Mouse (Mus musculus): ENCODE data around the gene Arfip2. TPM values are rescaled to one million over a fixed set of nuclear protein-coding genes. Genes with fewer than 3 reads are reported as not detected.

Arfip2 gene
- polyA plus RNA-seq, 1 experiment from 2014 or later = 39.9 TPM

- H3K36me3 ChIP-seq (ENCODE audit: control insufficient read depth, insufficient read depth) = peaks cover 37% of the 10 kb centered on the region
- H3K27me3 ChIP-seq (replicated peaks; ENCODE audit: control insufficient read depth, insufficient read depth, low read length) = no peaks in the 10 kb centered on the region
- H3K4me1 ChIP-seq (replicated peaks; ENCODE audit: control insufficient read depth, insufficient read depth, low read length) = peaks cover 8% of the 10 kb centered on the region; the same call in 1 of the 2 replicates
- peak; percentile 32 for ATAC-seq
- peak within 1 kb of the TSS; percentile 74 for H3K27ac ChIP-seq (ENCODE audit: low read depth, low read length)
- no peak for TF ChIP-seq CTCF (IDR thresholded peaks at IDR 0.05; ENCODE audit: low read depth)
- peak within 1 kb of the TSS; percentile 87 for H3K4me3 ChIP-seq (ENCODE audit: low read depth, low read length)
- H3K9ac ChIP-seq (ENCODE audit: low read depth, low read length) = peak within 1 kb of the TSS; percentile 72
- no peaks in the 10 kb centered on the region for H3K9me3 ChIP-seq (ENCODE audit: control insufficient read depth)
- WGBS = 0% methylated on average over 2 of the region's 2 CpGs
- H3K4me2 ChIP-seq (replicated peaks; ENCODE audit: low read depth) = peak within 1 kb of the TSS; percentile 88
Observed at GRCm38 (mm10) chr7:105639756-105640155, 460 bp downstream of the Arfip2 start, which contains the start of gene Timm10b. Gene Timm10b, plus strand, starts transcription at chr7:105640056.

GRCm38 (mm10) chr7:105639304-105639703 lies 912 bp downstream of the Arfip2 start:
- H3K9ac ChIP-seq (ENCODE audit: low read depth, low read length) = peak overlapping the region; percentile 68
- no peaks in the 10 kb centered on the region for H3K9me3 ChIP-seq (ENCODE audit: control insufficient read depth)
- no peak for TF ChIP-seq CTCF (IDR thresholded peaks at IDR 0.05; ENCODE audit: low read depth)
- ATAC-seq = no peak
- H3K4me3 ChIP-seq (ENCODE audit: low read depth, low read length) = peak overlapping the region; percentile 87
- H3K4me1 ChIP-seq (replicated peaks; ENCODE audit: control insufficient read depth, insufficient read depth, low read length) = peaks cover 8% of the 10 kb centered on the region; the same call in 1 of the 2 replicates
- H3K36me3 ChIP-seq (ENCODE audit: control insufficient read depth, insufficient read depth) = peaks cover 37% of the 10 kb centered on the region
- no peaks in the 10 kb centered on the region for H3K27me3 ChIP-seq (replicated peaks; ENCODE audit: control insufficient read depth, insufficient read depth, low read length)
- H3K4me2 ChIP-seq (replicated peaks; ENCODE audit: low read depth) = peak overlapping the region; percentile 88
- H3K27ac ChIP-seq (ENCODE audit: low read depth, low read length) = no peak overlapping the region
- WGBS = 56% methylated on average over 9 of the region's 9 CpGs

GRCm38 (mm10) chr7:105638776-105639175 lies 1.4 kb downstream of the Arfip2 start:
- H3K4me1 ChIP-seq (replicated peaks; ENCODE audit: control insufficient read depth, insufficient read depth, low read length) = peaks cover 8% of the 10 kb centered on the region; the same call in 1 of the 2 replicates
- no peaks in the 10 kb centered on the region for H3K27me3 ChIP-seq (replicated peaks; ENCODE audit: control insufficient read depth, insufficient read depth, low read length)
- no peak overlapping the region for H3K27ac ChIP-seq (ENCODE audit: low read depth, low read length)
- H3K4me3 ChIP-seq (ENCODE audit: low read depth, low read length) = no peak overlapping the region
- ATAC-seq = no peak
- H3K9me3 ChIP-seq (ENCODE audit: control insufficient read depth) = no peaks in the 10 kb centered on the region
- peak overlapping the region; percentile 88; the same call in 1 of the 2 replicates for H3K4me2 ChIP-seq (replicated peaks; ENCODE audit: low read depth)
- WGBS = 92% methylated on average over 6 of the region's 6 CpGs
- no peak overlapping the region for H3K9ac ChIP-seq (ENCODE audit: low read depth, low read length)
- TF ChIP-seq CTCF (IDR thresholded peaks at IDR 0.05; ENCODE audit: low read depth) = no peak
- peaks cover 35% of the 10 kb centered on the region for H3K36me3 ChIP-seq (ENCODE audit: control insufficient read depth, insufficient read depth)

GRCm38 (mm10) chr7:105635726-105636125 lies 4.5 kb downstream of the Arfip2 start:
- Histone ChIP-seq H3K27ac (ENCODE audit: low read depth, low read length) (no peak overlapping the region), H3K4me1 (replicated peaks; ENCODE audit: control insufficient read depth, insufficient read depth, low read length) (no peaks in the 10 kb centered on the region), H3K36me3 (ENCODE audit: control insufficient read depth, insufficient read depth) (peaks cover 28% of the 10 kb centered on the region), H3K27me3 (replicated peaks; ENCODE audit: control insufficient read depth, insufficient read depth, low read length) (no peaks in the 10 kb centered on the region), H3K9me3 (ENCODE audit: control insufficient read depth) (no peaks in the 10 kb centered on the region), H3K4me3 (ENCODE audit: low read depth, low read length) (no peak overlapping the region), H3K9ac (ENCODE audit: low read depth, low read length) (no peak overlapping the region), H3K4me2 (replicated peaks; ENCODE audit: low read depth) (no peak overlapping the region)
- 100% methylated on average over 2 of the region's 2 CpGs for WGBS
- ATAC-seq = no peak
- no peak for TF ChIP-seq CTCF (IDR thresholded peaks at IDR 0.05; ENCODE audit: low read depth)

- WGBS = 40% methylated on average over 9 of the region's 9 CpGs
- H3K9me3 ChIP-seq (ENCODE audit: control insufficient read depth) = no peaks in the 10 kb centered on the region
- H3K4me1 ChIP-seq (replicated peaks; ENCODE audit: control insufficient read depth, insufficient read depth, low read length) = no peaks in the 10 kb centered on the region
- no peak for TF ChIP-seq CTCF (IDR thresholded peaks at IDR 0.05; ENCODE audit: low read depth)
- no peak overlapping the region for H3K27ac ChIP-seq (ENCODE audit: low read depth, low read length)
- no peak for ATAC-seq
- H3K4me3 ChIP-seq (ENCODE audit: low read depth, low read length) = peak overlapping the region; percentile 83
- no peaks in the 10 kb centered on the region for H3K27me3 ChIP-seq (replicated peaks; ENCODE audit: control insufficient read depth, insufficient read depth, low read length)
- peak overlapping the region; percentile 94 for H3K4me2 ChIP-seq (replicated peaks; ENCODE audit: low read depth)
- H3K36me3 ChIP-seq (ENCODE audit: control insufficient read depth, insufficient read depth) = peaks cover 28% of the 10 kb centered on the region
- peak overlapping the region; percentile 69; the same call in 1 of the 2 replicates for H3K9ac ChIP-seq (ENCODE audit: low read depth, low read length)
Observed at GRCm38 (mm10) chr7:105634272-105634920, 5.8 kb downstream of the Arfip2 start.

- H3K4me2 ChIP-seq (replicated peaks; ENCODE audit: low read depth) = peak overlapping the region; percentile 94
Observed at GRCm38 (mm10) chr7:105633801-105634135, 6.4 kb downstream of the Arfip2 start.

More at GRCm38 (mm10) chr7:105633801-105634135, 6.4 kb downstream of the Arfip2 start:
- Histone ChIP-seq H3K27me3 (replicated peaks; ENCODE audit: control insufficient read depth, insufficient read depth, low read length) (no peaks in the 10 kb centered on the region), H3K9me3 (ENCODE audit: control insufficient read depth) (no peaks in the 10 kb centered on the region), H3K4me3 (ENCODE audit: low read depth, low read length) (peak overlapping the region; percentile 83), H3K27ac (ENCODE audit: low read depth, low read length) (peak overlapping the region; percentile 54), H3K9ac (ENCODE audit: low read depth, low read length) (peak overlapping the region; percentile 69), H3K4me1 (replicated peaks; ENCODE audit: control insufficient read depth, insufficient read depth, low read length) (no peaks in the 10 kb centered on the region), H3K36me3 (ENCODE audit: control insufficient read depth, insufficient read depth) (peaks cover 28% of the 10 kb centered on the region)
- 5% methylated on average over 10 of the region's 10 CpGs for WGBS
- TF ChIP-seq CTCF (IDR thresholded peaks at IDR 0.05; ENCODE audit: low read depth) = no peak
- no peak; the same call in 1 of the 2 replicates for ATAC-seq
